Mouse (Mus musculus) frontal cortex, adult 2 months (tissue): ENCODE data around the gene Samd1. TPM values are rescaled to one million over a fixed set of nuclear protein-coding genes. Genes with fewer than 3 reads are reported as not detected.

Source experiments
- DNase-seq, 2 experiments: peaks; one replicate each; pipeline ENCODE4 v3.0.0; 2022; ENCODE audit warnings: low spot score in 1 of 2; ENCODE audit errors: extremely low spot score in 1 of 2
- polyA plus RNA-seq: library from polyadenylated mRNA; depleted of rRNA; stranded (reverse); fragments of >200 nt; gene quantifications from 2 replicates; pipeline ENCODE4 v1.2.3, GENCODE M21; 2012; rRNA removed

Samd1 gene
- polyA plus RNA-seq, result 47.4 and 48.4 TPM in 2 replicates

GRCm38 (mm10) chr8:83997511-83998141 is at the start of gene Samd1:
Gene Samd1, plus strand, starts transcription at chr8:83997672.
- peak in 1 of 2 experiments; percentile 52 for DNase-seq

GRCm38 (mm10) chr8:83954749-83955105 is 42.7 kb upstream of the Samd1 start:
- no peak for DNase-seq

GRCm38 (mm10) chr8:83955106-83955957 is 42.1 kb upstream of the Samd1 start, which contains the start of the genes Gm10644 and Asf1b:
Gene Gm10644, minus strand, starts transcription at chr8:83955205.
Gene Asf1b, plus strand, starts transcription at chr8:83955507.
- peak; percentile 99 for DNase-seq

GRCm38 (mm10) chr8:83955958-83956218 is 41.6 kb upstream of the Samd1 start:
- DNase-seq, result no peak

- DNase-seq, result no peak
Observed at GRCm38 (mm10) chr8:83956789-83957188, 40.7 kb upstream of the Samd1 start.

- no peak for DNase-seq
Observed at GRCm38 (mm10) chr8:83964015-83964765, 33.3 kb upstream of the Samd1 start.

- DNase-seq, result no peak
Observed at GRCm38 (mm10) chr8:83967701-83968100, 29.8 kb upstream of the Samd1 start.

- DNase-seq, result no peak
Observed at GRCm38 (mm10) chr8:83971121-83971520, 26.4 kb upstream of the Samd1 start.

GRCm38 (mm10) chr8:83971661-83972060 is 25.8 kb upstream of the Samd1 start:
- no peak for DNase-seq

GRCm38 (mm10) chr8:83972150-83973120 is 25.0 kb upstream of the Samd1 start, which contains the start of gene Prkaca:
Gene Prkaca, plus strand, starts transcription at chr8:83972993.
- DNase-seq, result peak; percentile 99

- peak in 1 of 2 experiments; percentile 18 for DNase-seq
Observed at GRCm38 (mm10) chr8:83973161-83974031, 24.1 kb upstream of the Samd1 start.

- DNase-seq, result no peak
Observed at GRCm38 (mm10) chr8:83974521-83974920, 23.0 kb upstream of the Samd1 start.

- no peak for DNase-seq
Observed at GRCm38 (mm10) chr8:83976101-83976630, 21.3 kb upstream of the Samd1 start.

- DNase-seq, result no peak
Observed at GRCm38 (mm10) chr8:83976779-83977350, 20.6 kb upstream of the Samd1 start.

GRCm38 (mm10) chr8:83977646-83978045 is 19.8 kb upstream of the Samd1 start:
- DNase-seq, result no peak

GRCm38 (mm10) chr8:83978200-83978599 is 19.3 kb upstream of the Samd1 start:
- no peak for DNase-seq

- no peak for DNase-seq
Observed at GRCm38 (mm10) chr8:83980250-83980649, 17.2 kb upstream of the Samd1 start.

GRCm38 (mm10) chr8:83980845-83981244 is 16.6 kb upstream of the Samd1 start:
- no peak for DNase-seq

GRCm38 (mm10) chr8:83981533-83981932 is 15.9 kb upstream of the Samd1 start:
- no peak for DNase-seq
